Mouse (Mus musculus) neutrophil, adult 59 days (primary cell): ENCODE results near the gene Ezh1. TPM values are rescaled to one million over a fixed set of nuclear protein-coding genes. Genes with fewer than 3 reads are reported as not detected.

Source experiments
- total RNA-seq, 2 experiments: library from RNA; stranded (reverse); gene quantifications; 1 replicate in 1 of 2; 2 replicates in 1 of 2; pipeline ENCODE4 v1.2.4; 2023

Gene Ezh1
- total RNA-seq, result 10 to 100 TPM; 46.8 to 51.8 TPM

DNA sequence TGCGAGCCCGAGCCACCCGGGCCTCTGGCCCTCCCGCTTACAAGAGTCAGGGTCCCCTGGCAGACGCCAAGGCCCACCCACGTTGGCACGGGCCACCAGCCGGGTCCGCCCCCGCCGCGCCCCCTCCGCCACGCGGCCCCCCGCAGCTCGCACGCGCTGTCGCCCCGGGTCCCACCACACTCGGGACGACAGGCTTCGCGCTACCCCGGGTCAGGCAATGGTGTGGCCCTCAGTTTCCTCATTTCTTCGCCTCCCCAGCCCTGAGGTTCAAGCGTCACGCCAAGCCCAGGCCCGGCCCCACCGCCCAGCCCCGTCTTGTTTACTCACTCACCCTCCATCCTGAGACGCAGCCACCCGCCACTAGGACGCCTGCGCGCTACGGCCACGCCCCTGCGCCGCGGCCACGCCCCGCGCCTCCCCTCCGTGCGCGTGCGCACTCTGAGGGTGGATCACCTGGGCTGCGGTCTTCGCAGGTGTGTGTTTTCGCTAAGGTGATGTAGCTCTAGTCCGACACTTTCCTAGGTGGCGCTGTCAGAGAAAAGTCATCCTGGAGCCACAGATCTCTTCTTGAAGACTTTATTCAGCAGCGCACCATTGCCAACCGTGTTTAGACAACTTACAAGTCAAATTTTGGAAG lies at the start of gene Ezh1:
TSS of gene Ezh1 (minus strand) at position 399 of the 637 bp plus-strand sequence.

DNA sequence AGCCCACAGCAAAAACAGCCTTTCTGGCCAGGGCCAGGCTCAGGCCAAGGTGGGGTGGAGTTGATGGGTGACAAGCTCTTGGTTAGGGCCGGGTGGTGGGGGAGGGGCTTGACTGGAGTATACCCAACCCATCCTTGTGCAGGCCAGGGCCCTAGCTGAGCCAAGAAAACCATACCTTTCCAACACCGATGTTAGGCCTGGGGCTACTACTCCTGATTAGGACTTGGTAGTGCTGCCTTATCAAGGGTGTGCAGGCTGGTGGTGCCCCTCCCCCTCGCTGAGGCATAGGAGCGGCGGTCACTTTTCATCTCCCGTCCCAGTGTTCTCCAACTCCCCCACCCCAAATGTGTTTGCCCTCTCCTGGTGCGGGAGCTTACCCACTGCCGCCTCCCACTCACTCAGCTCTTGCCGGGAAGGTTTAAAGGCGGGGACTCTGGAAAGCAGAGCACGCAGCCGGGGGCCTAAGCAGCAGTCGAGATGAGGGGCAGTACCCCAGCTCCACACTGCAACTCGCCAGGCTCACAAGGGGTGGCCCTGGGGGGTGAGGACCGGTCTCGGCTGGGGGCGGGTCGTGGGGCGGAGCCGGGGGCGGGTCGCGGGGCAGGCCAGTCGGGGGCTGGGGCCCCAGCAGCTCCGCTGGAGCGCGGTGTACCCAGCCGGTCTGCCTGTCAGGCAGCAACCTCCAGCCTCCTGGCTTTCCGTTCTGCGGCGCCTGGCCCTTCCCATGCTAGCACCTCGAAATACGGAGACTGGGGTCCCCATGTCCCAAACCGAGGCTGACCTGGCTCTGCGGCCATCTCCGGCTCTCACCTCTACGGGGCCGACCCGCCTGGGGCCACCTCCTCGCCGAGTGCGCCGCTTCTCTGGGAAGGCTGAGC lies 33.9 kb upstream of the Ezh1 start, which contains the start of gene Wnk4:
TSS of gene Wnk4 (plus strand) at position 620 of the 878 bp plus-strand sequence.

DNA sequence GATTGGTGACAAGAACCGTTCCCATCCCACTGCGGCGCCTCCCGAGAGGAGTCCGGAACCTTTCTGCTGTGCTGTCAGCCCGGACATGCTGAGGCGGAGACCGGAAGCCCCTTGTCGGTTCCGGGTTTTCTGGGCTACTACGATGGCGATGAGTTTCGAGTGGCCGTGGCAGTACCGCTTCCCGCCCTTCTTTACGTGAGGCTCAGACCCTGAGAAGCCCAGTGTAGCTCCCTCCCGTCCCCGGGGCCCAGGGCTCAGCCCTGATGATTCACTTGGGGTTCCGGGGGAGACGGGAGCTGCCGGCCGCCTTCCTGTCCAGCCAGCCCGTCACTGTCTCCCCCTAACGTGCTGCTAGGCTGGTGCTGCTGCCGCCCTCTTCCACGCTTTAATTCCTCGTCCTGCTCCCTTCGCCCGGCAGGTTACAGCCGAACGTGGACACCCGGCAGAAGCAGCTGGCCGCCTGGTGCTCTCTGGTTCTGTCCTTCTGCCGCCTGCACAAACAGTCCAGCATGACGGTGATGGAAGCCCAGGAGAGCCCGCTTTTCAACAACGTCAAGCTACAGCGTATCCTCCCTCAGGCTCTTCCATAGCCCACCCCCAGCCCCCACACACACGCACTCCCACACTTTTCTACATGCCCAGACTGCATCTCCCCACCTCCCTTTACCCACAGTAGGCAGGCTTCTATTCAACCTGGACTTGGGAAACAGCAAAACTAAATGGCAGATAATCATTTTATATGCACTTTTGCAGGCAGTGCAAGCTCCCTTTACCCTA lies 27.5 kb upstream of the Ezh1 start, which contains the start of gene Vps25:
TSS of gene Vps25 (plus strand) at position 95 of the 777 bp plus-strand sequence.

DNA sequence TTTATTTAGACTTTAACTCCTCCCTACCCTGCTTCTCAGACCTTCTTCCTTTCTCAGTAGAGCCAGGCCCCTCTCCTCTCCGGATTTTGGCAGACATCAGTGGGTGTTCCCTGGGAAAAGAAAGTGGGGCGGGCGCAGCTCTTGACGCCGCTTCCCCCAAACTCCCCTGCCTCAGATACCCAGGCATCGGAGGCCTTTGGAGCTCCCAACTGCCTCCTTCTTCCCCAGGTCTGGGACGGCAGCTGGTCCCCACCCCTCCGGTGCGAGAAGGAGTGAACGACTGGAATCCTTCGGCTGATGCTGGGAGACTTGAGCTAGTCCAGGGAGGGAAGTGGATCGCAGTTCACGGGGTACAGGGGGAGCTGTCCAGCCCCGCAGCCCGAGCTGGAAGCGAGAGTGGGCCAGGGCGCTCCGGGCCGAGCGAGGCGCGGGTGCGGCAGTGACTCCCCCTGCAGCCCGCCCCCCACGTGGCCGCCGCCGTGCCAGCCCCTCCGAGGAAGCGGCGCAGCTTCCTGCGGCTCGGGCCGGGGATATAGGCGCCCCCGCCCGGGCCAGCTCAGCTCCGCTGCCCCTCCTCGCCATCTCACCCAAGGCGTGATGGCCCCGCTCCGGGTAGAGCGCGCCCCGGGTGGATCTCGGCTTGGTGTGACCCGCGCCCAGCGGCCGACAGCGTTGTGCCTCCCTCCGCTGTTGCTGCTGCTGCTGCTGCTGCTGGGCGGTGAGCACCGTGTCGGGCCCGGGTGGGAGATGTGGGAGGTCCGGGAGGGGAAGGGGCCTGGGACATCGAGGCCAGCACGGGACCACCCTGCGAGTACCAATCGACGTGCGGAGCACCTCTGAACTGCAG lies 19.8 kb upstream of the Ezh1 start, which contains the start of gene Ramp2:
TSS of gene Ramp2 (plus strand) at position 174 of the 847 bp plus-strand sequence.

GRCm38 (mm10) chr11:101174851-101175628 lies 51.2 kb downstream of the Ezh1 start, which contains the start of gene Ccr10:
Gene Ccr10 (minus strand): TSS chr11:101175443.

DNA sequence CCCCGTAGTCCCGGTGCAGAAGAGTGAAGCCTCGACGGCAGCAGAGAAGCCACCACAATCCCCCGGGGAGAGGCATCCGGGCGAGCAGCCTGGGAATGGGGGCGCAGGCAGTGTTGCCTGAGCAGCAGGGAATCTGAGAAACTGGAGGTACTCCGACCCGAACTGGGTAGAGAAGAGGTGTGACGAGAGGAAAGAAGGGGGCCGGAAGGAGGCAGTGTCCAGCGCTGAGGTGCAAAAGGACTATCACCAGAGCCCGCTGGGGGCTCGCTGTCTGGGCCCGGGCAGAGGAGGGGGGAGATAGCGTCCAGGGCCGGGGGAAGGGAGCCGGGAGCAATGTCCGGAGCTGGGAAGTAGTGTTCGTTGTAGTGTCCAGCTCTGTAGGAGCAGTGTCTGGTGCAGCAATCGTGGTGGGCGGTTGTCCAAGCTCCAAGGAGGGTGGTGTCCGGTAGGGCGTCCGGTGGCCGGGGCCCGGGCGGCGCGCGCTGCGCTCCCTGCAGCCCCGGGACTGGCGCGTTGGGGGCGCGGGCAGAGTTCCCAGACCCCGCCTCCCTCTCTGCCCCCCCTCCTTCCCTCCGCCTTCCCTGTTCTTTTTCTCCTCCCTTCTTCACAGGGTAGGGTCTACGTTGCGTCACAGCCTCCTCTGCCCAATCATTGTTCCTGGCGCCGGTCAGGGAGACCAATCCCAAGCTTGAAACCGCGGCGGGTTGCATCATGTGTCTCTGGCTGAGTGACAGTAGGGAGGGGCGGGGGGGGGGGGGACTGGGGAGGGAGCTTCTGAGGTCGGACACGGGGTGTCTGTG lies 55.3 kb downstream of the Ezh1 start, which contains the start of gene Plekhh3:
TSS of gene Plekhh3 (minus strand) at position 541 of the 800 bp plus-strand sequence.

GRCm38 (mm10) chr11:101170354-101170810 lies 55.9 kb downstream of the Ezh1 start, which contains the start of gene Cntnap1:
Gene Cntnap1 (plus strand): TSS chr11:101170523.

GRCm38 (mm10) chr11:101155728-101156371 lies 70.4 kb downstream of the Ezh1 start, which contains the start of gene Tubg2:
Gene Tubg2 (plus strand): TSS chr11:101155907.

Other genes starting within 250 kb of the Ezh1 start
- gene Atp6v0a1, start 217.0 kb downstream of the Ezh1 start, total RNA-seq, result 100 to 1,000 TPM; 105 to 107 TPM
- 1 to 10 TPM; 7.4 to 9.3 TPM for gene Naglu, start 156.5 kb downstream of the Ezh1 start, total RNA-seq
- gene Hsd17b1, start 148.1 kb downstream of the Ezh1 start, total RNA-seq, result under 1 TPM; 0.46 to 0.78 TPM
- 10 to 100 TPM; 11.1 to 13.6 TPM for gene Coasy, start 143.9 kb downstream of the Ezh1 start, total RNA-seq
- 10 to 100 TPM; 37.4 to 40.4 TPM for gene Mlx, start 139.2 kb downstream of the Ezh1 start, total RNA-seq
- 1 to 10 TPM; 5.2 to 5.7 TPM for gene Psmc3ip, start 131.0 kb downstream of the Ezh1 start, total RNA-seq
- 10 to 100 TPM; 29.8 to 31.7 TPM for gene Retreg3, start 106.6 kb downstream of the Ezh1 start, total RNA-seq
- gene Tubg1, start 106.5 kb downstream of the Ezh1 start, total RNA-seq, result 10 to 100 TPM; 12.9 to 17.0 TPM
- gene Tubg2, start 70.6 kb downstream of the Ezh1 start, total RNA-seq, result 1 to 10 TPM; 1.5 to 2.0 TPM
- under 1 TPM; 0.47 to 0.79 TPM for gene Cntnap1, start 55.9 kb downstream of the Ezh1 start, total RNA-seq
- 1 to 10 TPM; 2.6 to 3.3 TPM for gene Plekhh3, start 55.1 kb downstream of the Ezh1 start, total RNA-seq
- under 1 TPM; 0.33 to 0.35 TPM for gene Ccr10, start 51.0 kb downstream of the Ezh1 start, total RNA-seq
- gene Ramp2, start 19.6 kb upstream of the Ezh1 start, total RNA-seq, result not detected
- 10 to 100 TPM; 62.8 to 67.7 TPM for gene Vps25, start 27.2 kb upstream of the Ezh1 start, total RNA-seq
- 1 to 10 TPM in 1 of 2 experiments, under 1 TPM in 1; 0.64 to 2.3 TPM for gene Wnk4, start 34.1 kb upstream of the Ezh1 start, total RNA-seq
- 1 to 10 TPM; 1.2 to 2.1 TPM for gene Cntd1, start 52.5 kb upstream of the Ezh1 start, total RNA-seq
- 10 to 100 TPM; 31.6 to 34.4 TPM for gene Coa3, start 52.7 kb upstream of the Ezh1 start, total RNA-seq
- gene Becn1, start 75.8 kb upstream of the Ezh1 start, total RNA-seq, result 100 to 1,000 TPM; 143 to 152 TPM
- 10 to 100 TPM; 64.4 to 73.2 TPM for gene Psme3, start 89.8 kb upstream of the Ezh1 start, total RNA-seq
- gene Aoc2, start 98.6 kb upstream of the Ezh1 start, total RNA-seq, result 1 to 10 TPM; 3.4 TPM
- gene Aoc3, start 104.1 kb upstream of the Ezh1 start, total RNA-seq, result not detected
- not detected for gene G6pc, start 141.1 kb upstream of the Ezh1 start, total RNA-seq
- gene Aarsd1, start 191.2 kb upstream of the Ezh1 start, total RNA-seq, result 10 to 100 TPM; 12.1 to 15.2 TPM
- under 1 TPM; 0.47 to 0.82 TPM for gene Gm27029, start 198.3 kb upstream of the Ezh1 start, total RNA-seq
- gene Rundc1, start 198.6 kb upstream of the Ezh1 start, total RNA-seq, result 1 to 10 TPM; 8.5 TPM
- gene Ptges3l, start 198.9 kb upstream of the Ezh1 start, total RNA-seq, result under 1 TPM in 1 of 2 experiments, not detected in 1; 0.64 TPM
- gene Rpl27, start 215.8 kb upstream of the Ezh1 start, total RNA-seq, result 10 to 100 TPM; 37.5 to 40.7 TPM
- gene Ifi35, start 221.9 kb upstream of the Ezh1 start, total RNA-seq, result 10 to 100 TPM; 21.7 to 23.3 TPM
- gene Rnd2, start 238.5 kb upstream of the Ezh1 start, total RNA-seq, result under 1 TPM; 0.42 to 0.60 TPM
- gene Vat1, start 239.8 kb upstream of the Ezh1 start, total RNA-seq, result 10 to 100 TPM; 15.0 to 16.3 TPM